Mouse (Mus musculus) MEL-GATA-1-ER (cell line): ENCODE results near the gene Barx1.

Source experiments
- DNase-seq: peaks from one replicate; pipeline ENCODE4 v3.0.0-alpha.2; 2012; ENCODE audit warnings: low read depth; ENCODE audit errors: extremely low read depth

The Barx1 gene

DNA sequence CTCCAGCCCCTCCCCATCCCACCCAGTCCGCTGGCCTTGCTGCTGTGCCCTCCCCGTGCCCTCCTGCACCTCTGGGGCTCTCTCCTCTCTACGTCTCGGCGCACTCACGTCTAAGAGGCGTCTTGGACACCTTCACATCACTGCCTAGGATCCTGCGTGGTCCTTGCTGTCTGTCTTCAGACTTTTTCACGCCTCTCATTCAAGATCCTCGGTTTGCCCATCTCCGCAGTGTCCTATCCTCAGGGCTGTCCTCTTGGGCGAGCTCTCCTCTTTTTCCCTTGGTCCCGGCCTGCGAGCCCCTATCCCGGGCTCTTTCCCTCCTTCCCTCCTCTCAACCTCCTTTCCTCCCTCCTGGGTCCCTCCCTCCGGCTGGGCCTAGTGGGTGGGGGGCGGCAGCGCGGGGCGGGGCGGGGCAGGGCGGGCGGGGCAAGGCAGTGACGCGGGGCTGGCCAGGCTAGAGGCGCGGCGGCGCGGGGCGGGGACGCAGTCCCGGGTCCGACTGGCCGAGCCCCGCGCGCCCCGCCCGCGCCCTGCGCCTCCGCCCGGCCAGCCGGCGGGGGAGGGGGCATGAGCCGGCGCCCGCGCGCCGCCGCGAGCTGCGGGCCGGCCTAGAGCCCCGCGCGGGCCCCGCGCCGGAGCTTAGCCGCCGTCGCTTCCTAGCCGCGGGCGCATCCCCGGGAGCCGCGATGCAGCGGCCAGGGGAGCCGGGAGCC lies at the start of gene Barx1:
Gene Barx1, plus strand, starts transcription at position 568 of the 713 bp plus-strand sequence.
- no peak for DNase-seq

DNA sequence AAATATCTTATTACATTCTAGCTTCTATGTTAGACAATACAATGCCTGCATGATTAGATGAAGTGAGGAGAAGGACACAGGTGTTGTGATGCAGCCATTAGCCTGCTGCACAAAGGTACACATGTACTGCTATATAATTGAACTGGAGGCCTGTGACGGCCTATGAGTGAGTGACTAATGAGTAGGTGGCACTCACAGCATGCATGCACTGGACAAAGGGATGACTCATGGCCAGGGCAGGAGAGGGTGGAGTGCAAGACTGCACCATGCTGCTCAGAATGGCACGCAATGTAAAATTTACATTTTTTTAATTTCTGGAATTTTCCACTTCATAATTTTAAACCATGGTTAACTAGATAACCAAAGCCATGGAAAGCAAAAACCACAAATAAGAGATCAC lies 48.3 kb upstream of the Barx1 start:
- no peak for DNase-seq

DNA sequence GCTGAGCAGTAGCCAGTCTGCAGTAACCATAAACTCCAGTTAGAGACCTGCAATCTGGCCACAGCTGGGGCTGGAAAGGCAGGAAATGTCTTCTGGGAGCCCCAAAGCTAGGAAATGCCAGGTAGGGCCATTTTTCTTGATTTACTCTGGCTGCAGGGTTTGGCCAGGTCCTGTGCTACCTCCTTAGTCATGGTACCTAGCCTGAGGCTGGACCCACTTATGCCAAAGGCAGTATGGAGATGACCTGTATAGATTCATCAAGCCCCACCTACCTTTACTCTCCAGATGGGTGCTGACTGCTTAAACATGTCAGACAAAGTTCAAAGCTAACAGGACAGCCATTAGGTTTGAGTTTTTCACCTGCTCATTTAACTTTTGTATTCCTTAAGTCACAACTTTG lies 45.0 kb upstream of the Barx1 start:
- no peak for DNase-seq

DNA sequence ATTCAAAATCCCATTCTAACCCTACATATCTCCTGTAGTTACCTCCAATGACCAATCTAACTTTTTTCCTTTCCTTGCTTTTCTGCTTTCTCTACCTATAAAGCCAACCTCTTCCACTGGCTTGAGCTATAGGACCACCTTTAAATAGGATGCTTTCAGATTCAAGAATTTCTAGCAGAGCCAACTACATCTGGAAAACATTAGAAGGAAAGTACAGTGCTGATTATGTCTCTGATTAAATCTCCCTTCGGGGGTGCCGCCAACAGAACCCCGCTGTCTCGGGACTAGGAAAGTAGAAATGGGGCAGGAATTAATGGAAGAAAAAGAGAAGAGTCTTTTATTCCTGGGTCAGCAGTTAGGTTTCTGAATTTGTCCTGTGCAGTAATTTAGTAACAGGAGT lies 43.9 kb upstream of the Barx1 start:
- DNase-seq = no peak

DNA sequence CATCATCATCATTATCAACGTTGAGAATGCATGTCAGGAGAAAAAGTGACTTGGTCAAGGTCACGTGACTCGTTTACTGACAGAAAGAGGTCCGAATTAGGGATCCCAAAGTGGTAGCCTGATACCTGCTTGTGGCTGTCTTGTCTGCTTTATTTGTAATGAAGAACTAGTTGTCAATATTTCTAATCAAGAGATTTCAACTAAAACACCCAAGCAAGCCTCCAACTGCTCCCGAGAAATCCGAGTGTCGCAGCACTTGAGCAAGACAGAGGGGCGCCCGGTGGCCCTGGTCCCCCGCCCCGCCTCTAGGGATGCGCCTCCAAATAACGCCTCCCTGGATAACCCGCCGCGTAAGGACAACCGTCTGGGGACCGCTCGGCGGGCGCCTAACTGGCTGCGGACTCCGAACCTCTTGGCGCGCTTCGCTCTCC lies 37.8 kb upstream of the Barx1 start:
- peak; percentile 41 for DNase-seq

DNA sequence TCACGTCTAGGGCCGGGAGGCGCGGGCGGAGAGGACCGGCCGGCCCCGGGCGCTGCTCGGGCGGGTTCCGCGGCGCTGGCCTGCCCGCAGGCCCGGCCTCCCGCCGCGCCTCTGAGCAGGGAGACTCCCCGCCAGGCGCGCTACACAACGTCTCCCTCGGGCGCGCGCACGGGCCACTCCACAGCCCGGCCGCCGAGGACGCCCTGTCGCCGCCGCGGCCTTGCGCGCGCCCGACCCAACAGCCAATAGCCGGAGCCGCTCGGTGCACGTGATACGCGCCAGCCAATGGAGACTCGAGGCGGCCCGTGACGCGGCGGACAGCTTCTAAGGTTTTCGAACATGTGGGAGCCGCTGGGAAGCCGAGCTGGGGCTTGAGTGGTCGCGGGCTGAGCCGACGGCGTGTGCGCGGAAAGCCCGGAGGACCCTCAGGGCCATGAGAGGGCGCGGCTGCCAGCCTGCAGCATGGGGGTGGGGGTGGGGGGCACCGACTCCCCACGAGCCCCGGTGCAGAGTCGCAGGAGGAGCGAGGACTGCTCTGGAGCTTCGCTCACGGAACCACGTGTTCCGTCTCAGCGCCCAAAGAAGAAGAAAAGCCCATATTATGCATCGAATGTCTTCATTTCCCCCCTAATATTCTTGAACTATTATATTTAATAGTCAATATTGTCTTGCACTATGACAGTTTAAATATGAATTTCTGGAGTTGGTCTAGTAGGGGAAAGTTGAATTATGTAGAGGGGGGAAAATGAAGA lies 37.2 kb upstream of the Barx1 start, which contains the start of gene Ptpdc1:
Gene Ptpdc1, minus strand, starts transcription at position 232 of the 752 bp plus-strand sequence.
- peak; percentile 88 for DNase-seq

DNA sequence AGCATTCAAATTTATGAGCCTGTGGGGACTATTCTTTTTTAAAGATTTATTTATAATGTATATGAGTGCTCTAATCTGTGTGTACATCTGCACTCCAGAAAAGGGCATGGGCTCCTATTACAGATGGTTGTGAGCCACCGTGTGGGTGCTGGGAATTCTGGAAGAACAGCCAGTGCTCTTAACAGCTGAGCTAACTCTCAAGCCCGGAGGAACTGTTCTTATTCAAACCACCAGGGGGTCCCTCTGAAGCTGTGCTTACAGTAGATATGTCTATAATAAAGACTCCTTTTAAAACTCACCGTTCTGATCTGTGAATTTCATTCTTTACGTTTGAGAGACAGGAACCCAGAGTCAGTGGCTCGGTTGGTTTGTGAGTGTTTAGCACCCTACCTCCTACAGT lies 31.1 kb upstream of the Barx1 start:
- no peak for DNase-seq

DNA sequence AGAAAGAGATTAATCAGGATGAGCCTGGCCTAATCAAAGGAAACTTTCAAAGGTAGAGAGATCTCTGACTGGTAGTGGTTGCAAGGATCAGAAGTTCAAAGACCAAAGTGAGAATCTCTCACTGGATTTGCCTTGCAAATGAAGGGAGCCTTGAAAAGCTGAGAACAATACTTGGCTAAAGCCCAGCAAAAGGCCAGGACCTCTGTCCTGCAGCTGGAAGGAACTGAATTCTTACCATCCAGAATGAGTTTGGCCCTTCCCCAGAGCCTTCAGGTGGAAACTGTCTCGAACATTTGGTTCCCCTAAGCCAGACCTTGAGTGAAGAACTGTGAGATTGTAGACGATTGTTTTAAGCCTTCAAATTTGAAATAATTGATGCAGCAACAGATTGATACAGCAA lies 25.1 kb upstream of the Barx1 start:
- no peak for DNase-seq

DNA sequence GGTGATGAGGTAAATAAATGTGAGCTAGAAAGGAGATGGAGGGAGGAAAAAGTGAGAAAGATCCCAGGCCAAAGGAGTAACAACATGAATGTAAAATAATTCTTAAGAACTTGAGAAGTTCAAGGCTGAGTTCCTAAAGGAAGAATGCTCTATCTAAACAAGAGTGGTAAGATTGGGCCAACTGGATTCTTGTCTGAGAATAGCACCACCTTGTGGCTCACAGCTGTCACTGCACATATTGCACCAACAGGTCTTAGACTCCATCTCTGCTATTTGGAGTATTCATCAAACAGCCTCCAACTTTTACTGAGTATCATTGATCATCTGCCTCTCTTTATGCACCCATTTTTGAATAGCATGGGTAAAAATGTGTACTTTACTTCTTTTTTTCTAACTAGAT lies 23.2 kb upstream of the Barx1 start:
- DNase-seq = peak; percentile 65

DNA sequence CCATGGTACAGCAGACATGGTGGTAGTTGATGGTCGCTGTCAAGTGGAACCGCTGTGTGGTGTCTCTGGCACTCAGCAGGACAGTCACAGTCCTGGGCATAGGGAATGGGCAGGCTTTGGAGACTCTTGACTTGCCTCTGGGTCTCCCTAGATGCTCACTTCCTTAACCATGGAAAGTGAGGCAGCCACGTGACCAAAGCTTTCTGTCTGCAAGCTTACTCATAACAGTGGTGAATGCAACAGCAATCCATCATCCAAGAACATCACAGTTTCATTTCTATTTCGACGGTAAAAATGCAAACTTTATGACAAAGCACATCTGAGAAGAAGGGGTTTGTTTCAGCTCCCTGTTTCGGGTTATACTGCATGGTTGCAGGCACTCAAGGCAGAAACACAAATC lies 19.7 kb upstream of the Barx1 start:
- no peak for DNase-seq

DNA sequence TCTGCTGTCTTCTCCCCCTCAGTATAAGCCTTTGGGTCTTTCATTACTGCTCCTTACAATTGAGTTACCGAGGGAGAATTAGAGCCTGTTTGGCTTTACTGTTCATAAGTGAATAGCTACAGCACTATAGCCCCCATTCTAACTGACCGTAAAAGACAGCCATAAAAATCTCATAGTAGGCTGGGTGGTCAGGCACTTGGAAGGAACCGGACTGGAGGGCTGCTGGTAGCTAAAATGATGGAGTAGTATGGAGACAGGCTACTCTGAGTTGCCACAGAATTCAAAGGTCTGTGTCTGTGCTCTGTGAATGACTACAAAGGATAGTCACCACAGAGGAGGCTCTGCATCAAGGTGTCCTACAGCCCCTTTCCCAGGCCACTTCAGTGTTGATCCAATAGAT lies 18.8 kb upstream of the Barx1 start:
- no peak for DNase-seq

DNA sequence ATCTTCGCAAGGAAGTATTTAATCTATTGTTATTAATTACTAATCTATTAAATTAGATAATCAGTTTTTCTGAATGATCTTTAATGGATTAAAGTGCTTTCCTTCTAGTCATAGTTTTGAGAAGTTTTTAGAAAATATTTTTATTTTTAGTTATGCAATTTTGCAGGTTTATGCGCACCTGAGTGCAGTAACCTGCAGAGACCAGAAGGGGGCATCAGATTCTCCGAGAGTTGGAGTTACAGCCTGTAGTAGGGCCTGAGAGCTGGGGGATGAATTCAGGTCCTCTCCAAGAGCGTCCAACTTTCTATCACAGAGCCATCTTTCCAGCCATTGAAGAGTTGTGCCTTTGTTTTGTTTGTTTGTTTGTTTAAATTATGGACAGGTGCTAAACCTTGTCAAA lies 16.1 kb upstream of the Barx1 start:
- no peak for DNase-seq

DNA sequence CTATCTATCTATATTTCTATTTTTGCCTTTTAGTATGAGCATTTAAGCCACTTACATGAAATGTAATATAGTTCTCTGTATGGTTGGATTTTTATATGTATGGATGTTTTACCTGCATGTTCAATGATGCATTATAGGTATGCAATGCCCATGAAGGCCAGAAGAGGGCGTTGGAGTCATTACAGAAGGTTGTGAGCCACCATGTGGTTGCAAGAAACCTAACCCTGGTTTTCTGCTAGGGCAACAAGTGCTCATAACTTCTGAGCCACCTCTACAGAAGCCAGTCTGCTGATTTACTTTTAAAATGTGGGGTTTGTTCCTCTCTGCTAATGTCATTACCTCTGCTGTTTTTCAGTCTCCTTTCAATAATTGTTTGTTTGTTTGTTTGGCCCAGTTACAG lies 12.2 kb upstream of the Barx1 start:
- peak; percentile 87 for DNase-seq

DNA sequence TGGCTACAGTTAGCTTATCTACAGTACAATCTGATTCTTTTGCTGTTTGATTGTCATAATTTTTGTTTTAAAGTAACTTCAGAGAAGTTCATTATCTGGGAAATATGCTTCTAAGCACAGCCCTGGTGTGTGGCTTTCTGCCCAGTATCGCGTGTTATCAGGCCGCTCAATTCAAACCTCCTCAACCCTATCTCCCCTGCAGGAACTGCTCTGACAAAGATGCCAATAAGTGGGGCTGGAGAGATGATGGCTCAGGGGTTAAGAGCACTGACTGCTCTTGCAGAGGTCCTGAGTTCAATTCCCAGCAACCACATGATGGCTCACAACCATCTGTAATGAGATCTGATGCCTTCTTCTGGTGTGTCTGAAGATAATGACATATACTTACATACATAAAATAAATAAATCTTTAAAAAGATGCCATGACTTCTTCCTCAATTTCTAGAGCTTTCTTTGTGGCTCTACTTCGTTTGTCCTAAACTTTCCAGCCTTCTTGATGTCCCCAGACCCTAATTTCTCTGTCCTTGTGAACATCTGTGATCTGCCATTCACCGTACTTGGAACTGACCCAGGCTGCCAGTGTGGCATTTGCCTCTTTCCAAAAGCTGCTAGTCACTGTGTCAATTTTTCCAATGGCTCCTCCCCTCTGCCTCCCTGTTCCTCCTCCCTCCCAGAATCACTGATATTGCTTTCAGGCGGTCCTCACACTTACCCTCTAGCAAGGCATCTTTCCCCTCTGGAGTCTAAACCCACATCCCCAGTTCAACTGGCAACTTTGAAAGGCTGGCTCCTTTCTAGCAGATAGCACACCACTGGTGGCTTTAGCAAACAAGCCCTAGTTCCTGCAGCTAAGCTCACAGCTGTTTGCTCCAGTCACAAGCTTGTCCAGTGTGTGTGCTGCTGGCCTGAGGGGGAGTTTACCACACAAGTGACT lies 11.4 kb upstream of the Barx1 start:
- peak; percentile 92 for DNase-seq

DNA sequence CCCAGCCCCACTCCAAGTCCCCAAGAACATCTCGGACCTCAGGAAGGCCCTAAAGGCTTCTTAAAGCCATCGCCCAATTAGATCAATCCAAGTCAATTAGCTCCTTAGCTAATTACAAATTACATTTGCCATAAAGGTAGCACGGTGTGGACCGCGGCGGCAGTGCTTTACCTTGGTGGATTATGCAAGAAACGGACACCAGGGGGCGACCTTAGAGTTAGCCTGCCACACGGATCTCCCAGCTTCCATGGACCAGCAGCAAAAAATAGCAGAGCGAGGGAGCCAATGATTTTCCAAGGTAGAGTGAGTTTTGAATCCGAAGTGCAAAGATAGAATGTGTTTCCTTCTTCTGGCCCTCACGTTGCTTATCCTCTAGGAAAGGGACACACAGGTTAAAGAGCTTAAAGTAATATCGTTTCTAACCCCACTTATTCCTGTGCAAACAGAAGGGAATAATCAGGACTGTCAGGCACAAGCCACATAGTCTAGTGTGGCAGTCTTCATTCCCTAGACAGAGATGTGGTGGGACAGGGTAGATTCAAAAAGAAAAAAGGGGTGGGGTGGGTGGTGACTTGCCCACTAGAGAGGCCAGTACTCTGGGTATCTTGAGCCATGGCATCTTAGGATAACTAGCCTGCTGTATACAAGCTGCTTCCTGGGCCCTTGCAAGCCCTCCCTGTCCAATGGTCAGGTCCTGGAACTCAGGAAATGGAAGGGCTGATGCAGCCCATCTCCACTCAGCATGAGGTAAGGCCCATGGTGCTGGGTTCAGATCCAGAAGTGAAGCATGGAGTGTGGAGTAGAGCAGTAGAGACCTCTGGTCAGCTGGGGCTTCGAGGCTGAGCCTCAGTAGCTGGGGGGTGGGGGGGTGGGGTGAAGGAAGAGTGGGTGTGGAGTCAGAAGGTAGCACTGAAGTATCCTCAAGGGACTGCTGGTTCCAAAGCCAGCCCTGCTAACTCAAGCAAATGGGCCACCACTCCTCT lies 8.7 kb upstream of the Barx1 start:
- DNase-seq = no peak

DNA sequence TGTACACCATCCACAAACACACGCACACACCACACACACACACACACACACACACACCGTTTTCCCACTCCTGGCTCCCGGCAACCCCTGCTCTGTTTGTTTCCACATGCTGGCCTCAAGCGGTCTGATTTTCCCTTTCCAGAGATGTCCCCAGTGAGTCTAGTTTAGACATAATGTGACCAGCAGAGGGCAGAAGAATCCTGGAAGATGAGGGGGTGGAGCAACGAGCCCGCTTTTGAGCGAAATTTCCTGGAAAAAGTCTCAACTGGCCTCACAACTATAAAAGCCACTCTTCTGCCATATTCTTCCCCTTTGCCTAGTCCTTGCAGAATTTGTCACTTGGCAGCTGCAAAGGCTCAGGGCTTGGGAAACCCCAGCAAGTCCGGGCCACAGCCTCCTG lies 7.2 kb upstream of the Barx1 start:
- peak; percentile 60 for DNase-seq

DNA sequence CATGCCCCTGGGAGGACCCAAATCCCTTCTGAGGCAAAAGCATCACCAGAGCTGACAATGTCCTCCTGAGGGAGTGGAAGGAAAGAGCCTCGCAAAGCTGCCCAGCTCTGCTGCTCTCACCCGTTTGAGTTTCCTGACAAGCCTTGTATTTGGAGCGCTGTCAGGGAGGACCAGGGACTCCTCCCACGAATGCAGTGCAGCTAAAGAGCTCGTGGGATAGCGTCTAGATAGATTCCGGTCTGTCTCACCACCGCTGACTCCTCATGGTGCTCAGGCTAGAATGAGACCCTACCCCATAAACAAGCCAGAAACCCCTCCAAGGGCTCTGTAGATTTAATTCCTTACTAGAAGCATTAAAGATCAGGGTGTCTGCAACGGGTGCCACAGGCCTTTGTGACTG lies 5.0 kb upstream of the Barx1 start:
- DNase-seq = no peak

DNA sequence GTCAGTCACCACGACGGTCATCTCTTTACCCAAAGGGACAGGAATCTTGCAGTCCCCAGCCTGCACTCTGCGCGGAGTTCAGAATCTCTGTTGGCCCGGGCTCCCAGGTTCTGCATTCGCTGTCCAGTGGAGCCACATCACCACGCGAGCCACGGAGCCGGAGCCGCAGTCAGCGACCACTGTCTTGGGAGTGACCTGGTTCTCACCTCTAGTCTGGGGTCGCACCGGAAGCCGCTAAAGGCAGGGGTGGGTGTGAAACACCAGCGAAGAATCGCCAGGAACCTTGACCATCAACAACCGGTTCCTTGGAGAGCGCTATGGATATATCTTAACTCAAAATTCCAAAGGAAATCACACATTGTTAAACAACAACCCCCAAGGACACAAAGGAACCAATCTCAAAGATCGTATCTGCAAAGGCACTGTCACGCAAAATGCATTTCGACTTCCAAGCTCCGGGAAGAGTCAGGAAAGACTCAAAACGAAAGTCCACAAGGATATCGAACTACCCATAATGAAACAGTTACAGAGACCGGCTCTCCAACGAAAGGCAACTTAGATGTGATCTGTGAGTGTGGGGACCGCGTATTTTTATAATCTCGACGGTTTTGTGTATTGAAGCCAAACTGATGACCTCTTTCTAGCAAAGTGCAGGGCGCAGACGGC lies 4.1 kb upstream of the Barx1 start:
- no peak for DNase-seq

DNA sequence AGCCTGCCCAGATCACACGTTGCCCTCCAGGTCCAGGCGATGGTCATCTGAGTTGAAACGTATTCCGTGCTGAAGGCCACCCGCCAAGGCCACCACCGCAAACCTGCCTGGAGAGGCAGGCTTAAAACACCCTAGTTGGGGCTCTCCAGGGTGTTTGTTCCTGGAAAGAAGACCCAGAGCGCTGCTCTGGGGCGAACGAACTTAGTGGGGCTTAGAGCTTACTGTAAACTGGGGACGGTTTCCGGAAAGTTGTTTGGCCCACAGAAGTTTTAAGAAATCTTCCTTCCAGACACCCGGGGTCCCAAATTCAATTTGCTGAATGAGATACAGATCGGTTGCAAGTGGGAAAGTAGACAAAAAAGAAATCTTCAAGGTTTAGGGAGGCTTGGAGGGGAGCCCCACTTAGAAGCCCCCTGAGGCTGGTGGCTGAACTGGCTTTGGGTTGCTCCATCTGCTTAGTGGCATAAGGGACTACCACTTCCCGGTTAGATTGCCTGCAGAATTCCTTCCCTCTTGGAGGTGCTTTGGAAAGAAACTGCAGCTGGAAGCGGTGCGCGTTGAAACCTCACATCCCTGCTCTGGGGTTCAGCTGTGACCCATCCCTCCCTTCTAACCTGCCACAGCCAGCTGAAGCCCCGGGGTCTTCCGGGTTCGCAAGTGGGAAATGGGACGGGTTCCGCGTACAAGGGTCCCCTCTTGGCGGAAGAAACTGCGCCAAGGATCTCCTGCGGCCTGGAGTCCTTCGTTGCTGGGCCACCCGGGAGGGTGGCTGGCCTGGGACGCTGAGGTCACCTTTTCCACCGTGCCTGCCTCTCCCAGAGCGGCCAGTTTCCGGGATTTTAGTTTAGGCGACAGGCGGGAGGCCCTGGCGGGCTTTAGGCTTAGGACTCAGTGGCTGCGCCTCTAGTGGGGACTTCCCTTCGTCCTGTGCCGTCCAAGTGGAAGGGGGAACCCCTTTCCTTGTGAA lies 3.3 kb upstream of the Barx1 start:
- no peak for DNase-seq
